Mouse (Mus musculus) midbrain, postnatal 0 days (tissue): ENCODE results near the gene Adat3. TPM values are rescaled to one million over a fixed set of nuclear protein-coding genes. Genes with fewer than 3 reads are reported as not detected.

Experiments
- ATAC-seq: fragments of 200-750 bp; cut with Nextera tagmentation; 2 replicates; pipeline ENCODE4 v1.8.0; 2017; ENCODE audit warnings: moderate number of reproducible peaks, mild to moderate bottlenecking, moderate TSS enrichment, moderate library complexity; ENCODE audit not compliant: low FRiP score
- DNase-seq: peaks from one replicate; pipeline ENCODE4 v3.0.0-alpha.2; 2015; ENCODE audit warnings: low spot score
- H3K27ac ChIP-seq: fragments of 300-500 bp; sonication (generic); 2 replicates; pipeline ENCODE4 v1.5.1; 2014; ENCODE audit warnings: low read depth, mild to moderate bottlenecking, low read length, mixed read lengths
- H3K27me3 ChIP-seq: fragments of 300-500 bp; sonication (generic); 2 replicates; pipeline ENCODE4 v1.6.1; 2014; ENCODE audit warnings: low read length, control low read depth, mixed read lengths; ENCODE audit not compliant: insufficient read depth
- H3K36me3 ChIP-seq: fragments of 300-500 bp; sonication (generic); 2 replicates; pipeline ENCODE4 v1.6.1; 2014; ENCODE audit warnings: low read length, control low read depth, mixed read lengths; ENCODE audit not compliant: insufficient read depth
- H3K4me1 ChIP-seq: fragments of 300-500 bp; sonication (generic); 2 replicates; pipeline ENCODE4 v1.6.1; 2014; ENCODE audit warnings: mild to moderate bottlenecking, control low read depth, antibody characterized with exemption, low read length, mixed read lengths; ENCODE audit not compliant: insufficient read depth
- H3K4me2 ChIP-seq: fragments of 300-500 bp; sonication (generic); 2 replicates; pipeline ENCODE4 v1.6.1; 2014; ENCODE audit warnings: low read depth, mild to moderate bottlenecking, low read length, mixed read lengths; ENCODE audit not compliant: poor library complexity, severe bottlenecking
- H3K4me3 ChIP-seq: fragments of 300-500 bp; sonication (generic); 2 replicates; pipeline ENCODE4 v1.5.1; 2014; ENCODE audit warnings: low read depth, mild to moderate bottlenecking, low read length, moderate library complexity
- H3K9ac ChIP-seq: fragments of 300-500 bp; sonication (generic); replicated peaks from 2 replicates; pipeline ENCODE4 v1.6.1; 2014; ENCODE audit warnings: mild to moderate bottlenecking, low read length, moderate library complexity, mixed read lengths; ENCODE audit not compliant: poor library complexity, severe bottlenecking
- H3K9me3 ChIP-seq: fragments of 300-500 bp; sonication (generic); 2 replicates; pipeline ENCODE4 v1.6.1; 2016; ENCODE audit warnings: low read length, control low read depth
- CTCF ChIP-seq: IDR thresholded peaks from 2 replicates; pipeline ENCODE4 v1.5.1; 2016; ENCODE audit warnings: antibody characterized with exemption, mild to moderate bottlenecking
- WGBS: fragments of 180-500 bp; shearing (Covaris S2); extraction: QIAGEN DNeasy Blood & Tissue Kit; methylation state at CpG from one replicate; pipeline ENCODE4 v1.1.7; 2014; 5-methylcytosine and 5-hydroxymethylcytosine counted together
- polyA plus RNA-seq: library from polyadenylated mRNA; unstranded; fragments of >200 nt; fragmentation: Nextera tagmentation; extraction: Ambion mirVana; gene quantifications from 2 replicates; pipeline ENCODE4 v1.2.1, GENCODE M21; 2015
- total RNA-seq: library from RNA; depleted of rRNA; stranded (reverse); fragments of >200 nt; gene quantifications from 2 replicates; pipeline ENCODE4 v1.2.3, GENCODE M21; 2014

Gene Adat3
- total and polyA plus RNA-seq, 2 experiments from 2014 or later = 4.9 to 6.2 TPM

DNA sequence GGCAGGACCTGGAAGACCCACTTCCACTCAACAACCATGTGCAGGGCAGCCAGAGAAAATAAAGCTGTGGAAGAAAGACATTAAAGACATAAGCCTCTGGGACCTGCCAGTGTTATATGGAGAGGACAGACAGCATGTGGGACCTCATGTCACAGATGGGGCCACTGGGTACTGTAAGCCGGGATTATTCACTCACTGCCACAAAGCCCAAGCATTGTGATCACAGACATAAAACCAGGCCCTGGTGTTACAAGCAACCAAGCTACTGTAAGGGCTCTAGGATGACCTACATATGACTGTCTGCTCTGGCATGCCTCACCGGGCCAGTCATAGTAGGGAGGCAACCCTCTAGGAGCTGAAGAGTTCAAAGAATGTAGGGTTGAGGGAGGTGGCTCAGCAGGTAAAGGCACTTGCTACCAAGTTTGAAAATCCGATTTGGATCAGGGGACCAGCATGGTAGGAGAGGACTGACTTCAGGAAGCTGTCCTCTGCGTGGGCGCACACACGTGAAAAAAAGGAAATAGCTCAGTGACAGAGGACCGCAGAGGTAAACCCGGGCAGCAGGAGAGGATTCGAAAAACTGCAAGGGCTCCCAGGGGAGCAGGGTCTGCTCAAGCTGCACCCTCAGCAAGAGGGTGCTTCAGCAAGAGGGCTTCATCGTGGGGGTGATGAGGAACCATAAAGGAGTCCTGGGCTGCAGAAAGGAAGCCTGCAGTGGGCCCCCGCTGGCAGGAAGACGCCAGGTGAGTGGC, 13.4 kb upstream of the Adat3 start:
- H3K27me3 ChIP-seq = no peaks in the 10 kb centered on the region
- DNase-seq (no peak), ATAC-seq (no peak)
- H3K36me3 ChIP-seq = peaks cover 17% of the 10 kb centered on the region
- H3K4me3 ChIP-seq = peak overlapping the region; percentile 57
- peak overlapping the region; percentile 65; the same call in 1 of the 2 replicates for H3K27ac ChIP-seq
- H3K4me1 ChIP-seq = peaks cover 12% of the 10 kb centered on the region
- peak overlapping the region; percentile 86 for H3K4me2 ChIP-seq
- no peak for TF ChIP-seq CTCF
- no peaks in the 10 kb centered on the region for H3K9me3 ChIP-seq
- H3K9ac ChIP-seq = peak overlapping the region; percentile 84
- WGBS = 18% methylated on average over 12 of the region's 12 CpGs

DNA sequence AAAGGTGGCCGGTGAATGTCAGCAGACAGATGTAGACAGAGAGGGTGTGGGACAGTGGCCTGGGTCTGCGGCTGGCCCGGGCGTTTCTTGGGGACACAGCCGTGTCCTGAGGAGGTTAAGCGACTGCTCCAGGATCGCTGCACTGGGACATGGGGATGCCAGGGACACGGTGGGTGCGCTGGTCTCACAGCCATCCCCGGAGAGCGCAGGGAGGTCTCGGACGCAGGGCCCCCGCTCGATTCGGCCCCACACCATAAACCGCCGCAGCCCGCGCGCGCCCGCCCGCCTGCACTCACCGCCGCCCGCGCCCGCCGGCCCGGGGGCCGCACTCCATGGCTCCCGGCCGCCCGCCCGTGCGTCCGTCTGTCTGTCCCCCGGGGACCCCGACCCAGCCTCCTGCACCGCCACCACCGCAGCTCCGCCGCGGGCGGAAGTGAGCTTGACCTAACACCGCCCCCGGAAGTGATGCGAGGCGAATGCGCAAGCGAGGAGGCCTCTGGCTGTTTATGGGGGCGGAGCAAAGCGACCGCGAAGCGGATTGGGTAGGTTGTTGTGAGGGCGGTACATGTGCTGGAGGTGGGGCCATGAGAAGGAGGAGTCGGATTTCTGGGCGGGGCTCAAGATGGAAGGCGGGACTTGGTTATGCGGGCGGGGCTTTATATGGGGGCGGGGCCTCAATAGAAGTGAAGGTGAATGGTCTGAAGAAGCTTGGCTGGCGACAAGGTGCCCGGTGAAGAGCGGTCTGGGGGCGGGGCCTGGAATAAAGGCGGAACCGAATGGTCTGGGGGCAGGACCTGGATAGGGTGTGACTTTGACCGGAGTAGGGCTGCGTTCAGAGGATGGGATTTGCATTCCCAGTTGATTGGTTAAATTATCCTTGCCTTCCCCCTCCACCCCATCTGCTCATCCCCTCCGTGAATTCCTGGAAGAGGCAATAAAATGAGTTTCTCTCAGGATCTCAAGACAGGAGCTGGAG, 12.5 kb upstream of the Adat3 start, which contains the start of gene Abhd17a:
Abhd17a (minus strand) TSS at position 463 of the 976 bp plus-strand sequence.
- no peak for TF ChIP-seq CTCF
- Histone ChIP-seq H3K4me2 (peak within 1 kb of the TSS; percentile 86), H3K27ac (peak within 1 kb of the TSS; percentile 65), H3K9me3 (no peaks in the 10 kb centered on the region), H3K9ac (peak within 1 kb of the TSS; percentile 84), H3K4me1 (peaks cover 12% of the 10 kb centered on the region), H3K27me3 (no peaks in the 10 kb centered on the region), H3K4me3 (peak within 1 kb of the TSS; percentile 57), H3K36me3 (peaks cover 10% of the 10 kb centered on the region)
- WGBS = under 1% methylated on average over 56 of the region's 73 CpGs
- DNase-seq = peak; percentile 98
- peak; percentile 96 for ATAC-seq

DNA sequence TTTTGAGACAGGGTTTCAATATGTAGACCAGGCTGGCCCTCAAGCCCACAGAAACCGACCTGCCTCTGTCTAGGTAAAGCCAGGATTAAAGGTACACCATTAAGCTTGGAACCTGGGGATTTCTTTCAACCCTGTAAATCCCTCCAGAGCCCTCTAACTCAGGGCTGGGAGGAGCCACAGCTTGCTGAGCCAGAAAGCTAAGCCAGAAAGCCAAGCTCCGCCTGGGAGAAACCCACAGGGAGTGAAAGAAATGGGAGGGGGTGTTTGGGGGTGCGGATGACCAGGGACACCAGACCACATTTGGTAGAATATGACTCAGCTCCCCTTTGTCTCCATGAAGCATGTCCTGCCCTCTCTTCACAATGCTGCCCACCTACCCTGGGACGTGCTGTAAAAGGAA, 6.4 kb upstream of the Adat3 start:
- no peak for ATAC-seq
- no peak for DNase-seq
- no peak overlapping the region for H3K4me2 ChIP-seq
- H3K27me3 ChIP-seq = no peaks in the 10 kb centered on the region
- H3K9me3 ChIP-seq = no peaks in the 10 kb centered on the region
- no peak overlapping the region for H3K27ac ChIP-seq
- H3K4me3 ChIP-seq = no peak overlapping the region
- H3K36me3 ChIP-seq = no peaks in the 10 kb centered on the region
- WGBS = 35% methylated on average over 4 of the region's 4 CpGs
- no peaks in the 10 kb centered on the region for H3K4me1 ChIP-seq
- no peak overlapping the region for H3K9ac ChIP-seq
- no peak for TF ChIP-seq CTCF

DNA sequence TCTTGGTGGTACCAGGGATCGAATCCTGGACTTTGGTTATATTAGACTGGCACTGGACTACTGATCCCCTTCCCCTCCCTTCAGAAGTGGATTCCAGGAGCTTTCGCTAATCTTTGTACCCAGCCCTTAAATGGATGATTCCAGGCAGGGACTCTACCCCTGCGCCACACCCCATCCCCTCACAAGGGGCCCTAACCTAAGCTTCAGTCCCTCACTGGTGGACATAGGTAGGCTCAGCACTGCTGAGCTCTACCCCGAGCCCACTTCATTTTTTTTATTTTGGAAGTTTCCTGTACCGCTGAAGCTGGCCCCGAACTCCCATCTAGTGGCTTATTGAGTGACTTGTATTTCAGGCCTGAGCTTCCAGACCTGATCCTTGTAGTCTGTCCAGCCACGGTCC, 684 bp downstream of the Adat3 start:
- WGBS = 34% methylated on average over 7 of the region's 7 CpGs
- no peak for TF ChIP-seq CTCF
- Histone ChIP-seq H3K9ac (peak overlapping the region; percentile 64), H3K27ac (peak overlapping the region; percentile 88), H3K4me3 (peak overlapping the region; percentile 71), H3K27me3 (no peaks in the 10 kb centered on the region), H3K4me2 (peak overlapping the region; percentile 92), H3K4me1 (peaks cover 10% of the 10 kb centered on the region; the same call in 1 of the 2 replicates), H3K36me3 (peaks cover 23% of the 10 kb centered on the region), H3K9me3 (no peaks in the 10 kb centered on the region)
- ATAC-seq (peak; percentile 3; the same call in 1 of the 2 replicates), DNase-seq (no peak)

DNA sequence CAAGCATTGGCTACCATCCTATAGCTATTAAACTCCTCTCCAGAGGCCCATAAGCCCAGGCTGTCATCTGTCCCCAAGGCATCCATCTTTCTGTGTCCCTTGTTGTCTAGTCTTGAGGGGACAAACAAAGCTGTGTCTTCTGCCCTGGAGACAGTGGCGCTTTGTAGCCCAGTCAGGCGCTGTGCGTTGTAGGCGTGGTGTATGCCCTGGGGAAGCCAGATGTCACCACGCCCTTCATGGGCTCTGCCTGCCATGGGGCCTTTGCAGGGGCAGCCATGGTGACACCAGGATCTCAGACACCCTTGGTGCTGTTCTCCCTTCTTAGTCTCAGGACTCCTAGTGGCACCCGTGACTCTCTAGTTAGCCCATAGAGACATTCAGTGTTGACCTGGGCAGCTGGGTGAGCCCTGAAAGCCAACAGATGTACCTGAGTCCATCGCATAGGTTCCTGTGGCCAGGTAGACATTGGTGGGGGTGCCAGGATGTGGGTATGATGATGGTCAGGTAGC, 1.4 kb downstream of the Adat3 start:
- no peak for TF ChIP-seq CTCF
- WGBS = 91% methylated on average over 7 of the region's 7 CpGs
- ATAC-seq = no peak
- H3K4me2 ChIP-seq = peak overlapping the region; percentile 92
- no peaks in the 10 kb centered on the region for H3K27me3 ChIP-seq
- peak overlapping the region; percentile 71; the same call in 1 of the 2 replicates for H3K4me3 ChIP-seq
- DNase-seq = no peak
- H3K27ac ChIP-seq = peak overlapping the region; percentile 88; the same call in 1 of the 2 replicates
- H3K9ac ChIP-seq = no peak overlapping the region
- H3K9me3 ChIP-seq = no peaks in the 10 kb centered on the region
- H3K36me3 ChIP-seq = peaks cover 30% of the 10 kb centered on the region
- H3K4me1 ChIP-seq = peaks cover 10% of the 10 kb centered on the region; the same call in 1 of the 2 replicates
